Mouse (Mus musculus) forebrain, embryonic 15.5 days (tissue): ENCODE data around the gene Evl. TPM values are rescaled to one million over a fixed set of nuclear protein-coding genes. Genes with fewer than 3 reads are reported as not detected.

ENCODE experiments used
- microRNA counts: library from miRNA; unstranded; fragments of <30 nt; microRNA quantifications from one replicate; lab custom pipeline; 2016
- microRNA-seq: library from miRNA; unstranded; fragments of <30 nt; microRNA quantifications from one replicate; pipeline ENCODE4, GENCODE M21; 2016
- polyA plus RNA-seq: library from polyadenylated mRNA; unstranded; fragments of >200 nt; fragmentation: Nextera tagmentation; extraction: Ambion mirVana; gene quantifications from 2 replicates; pipeline ENCODE4 v1.2.1, GENCODE M21; 2015

Evl gene
- polyA plus RNA-seq, 1 experiment from 2014 or later = 213 TPM

MicroRNAs within 50 kb of the gene (microRNA counts, 519-probe panel; counts per million panel counts)
- microRNA mmu-miR-342-3p (lab: Ali Mortazavi, UCI) (3,929 counts per million, percentile 91 among the panel's probes with 10 or more counts), microRNA mmu-miR-342-5p (lab: Ali Mortazavi, UCI) (1,857 counts per million, percentile 18 among the panel's probes with 10 or more counts)

Small RNAs within 50 kb of the gene (microRNA-seq; reads per million reads assigned to microRNA genes)
- gene Gm23872 (not detected), gene Mir342 (8,467 reads per million, percentile 94 among the genes with 10 or more reads in this experiment)

Other genes starting within 250 kb of the Evl start
- 1.8 and 1.9 TPM in 2 replicates for gene Hhipl1, start 248.4 kb upstream of the Evl start, polyA plus RNA-seq
- 19.8 and 22.6 TPM in 2 replicates for gene Cyp46a1, start 220.3 kb upstream of the Evl start, polyA plus RNA-seq
- gene Eml1, start 183.8 kb upstream of the Evl start, polyA plus RNA-seq = 58.6 and 65.7 TPM in 2 replicates
- gene Degs2, start 147.6 kb downstream of the Evl start, polyA plus RNA-seq = 2.0 and 3.7 TPM in 2 replicates
- gene Yy1, start 238.3 kb downstream of the Evl start, polyA plus RNA-seq = 17.2 and 18.7 TPM in 2 replicates